In genomic region chr1:135023583-135023982, GRCm38 (mm10) we compare ENCODE assay signal across 20 mouse cellular contexts.
DNase-seq lines count a peak whose midpoint lies in the region; ATAC-seq and TF ChIP-seq lines count a peak whose summit lies in the region.
"Had no signal": no experiment of that assay in that cellular context is flagged by ENCODE, and none has a peak within 500 bp of the region (broad histone marks: within the 10 kb centered on the region; RNA-seq: fewer than 3 reads in every experiment).

No protein-coding gene starts in this region.

- no peak for ATAC-seq in kidney, embryonic 16.5 days (ENCODE audit: low FRiP score, low TSS enrichment)

- 0 out of 2 replicates have a peak, but pooled peaks have one; percentile 10 for TF ChIP-seq CTCF in kidney, adult 2 months (conservative IDR thresholded peaks at IDR 0.05; ENCODE audit: insufficient read depth, insufficient read length, low read depth, low read length)
- TF ChIP-seq CTCF in testis, adult 2 months (IDR thresholded peaks at IDR 0.05; ENCODE audit: control insufficient read depth, insufficient read depth, insufficient replicate concordance, low read depth, low read length), result peak; percentile 37; the same call in 1 of the 2 replicates
- TF ChIP-seq CTCF in brain, embryonic 14.5 days (IDR thresholded peaks at IDR 0.05; ENCODE audit: borderline replicate concordance, extremely low read depth, insufficient read depth, insufficient read length), result peak; percentile 19; the same call in 1 of the 2 replicates

- H3K27ac ChIP-seq in kidney, adult 2 months (ENCODE audit: insufficient read depth, low read depth, low read length), result no peak overlapping the region
- no peak overlapping the region for H3K27ac ChIP-seq in kidney, embryonic 16.5 days (ENCODE audit: low read length)
- H3K27ac ChIP-seq in testis, adult 2 months (ENCODE audit: control insufficient read depth, insufficient read depth, low read depth, low read length), result no peak overlapping the region
- H3K27ac ChIP-seq: heart, embryonic 10.5 days; limb, embryonic 15.5 days had no signal

- DNase-seq in kidney, adult 2 months, result no peak
- no peak for DNase-seq in testis, postnatal 14 days (ENCODE audit: low spot score)
- DNase-seq in brain, embryonic 14.5 days (ENCODE audit: low read depth), result no peak
- no peak for DNase-seq in right cerebral cortex, adult 2 months (ENCODE audit: low spot score in 2 of 2)
- DNase-seq in spleen, postnatal 36 days (ENCODE audit: low spot score in 2 of 2), result no peak
- DNase-seq: adrenal gland, postnatal 14 days; cerebellum, postnatal 10 days; gastrocnemius, postnatal 25 days; heart, postnatal 4 days; kidney, postnatal 25 days; lung, postnatal 4 days; spleen, adult 18-20 months had no signal

- H3K9ac ChIP-seq in kidney, embryonic 16.5 days (replicated peaks; ENCODE audit: low read length), result no peak overlapping the region
- H3K9ac ChIP-seq: limb, embryonic 15.5 days had no signal

- H3K27me3 ChIP-seq in kidney, adult 2 months (replicated peaks; ENCODE audit: control insufficient read depth, insufficient read depth, low read length), result no peaks in the 10 kb centered on the region
- H3K27me3 ChIP-seq in kidney, embryonic 16.5 days (ENCODE audit: insufficient read depth, low read length), result peaks cover 7% of the 10 kb centered on the region; the same call in 1 of the 2 replicates
- no peaks in the 10 kb centered on the region for H3K27me3 ChIP-seq in testis, adult 2 months (ENCODE audit: control insufficient read depth, insufficient read depth, low read length)

- H3K36me3 ChIP-seq in kidney, adult 2 months (ENCODE audit: control insufficient read depth, insufficient read depth, low read length), result no peaks in the 10 kb centered on the region
- no peaks in the 10 kb centered on the region for H3K36me3 ChIP-seq in kidney, embryonic 16.5 days (ENCODE audit: insufficient read depth, low read length)
- H3K36me3 ChIP-seq in testis, adult 2 months (ENCODE audit: control insufficient read depth, insufficient read depth, low read length), result no peaks in the 10 kb centered on the region
- H3K36me3 ChIP-seq: G1E; heart, embryonic 10.5 days; limb, embryonic 15.5 days had no signal

- peaks cover 9% of the 10 kb centered on the region for H3K9me3 ChIP-seq in kidney, embryonic 16.5 days (ENCODE audit: low read length)
- H3K9me3 ChIP-seq: heart, embryonic 10.5 days; limb, embryonic 15.5 days had no signal

- H3K4me2 ChIP-seq in kidney, embryonic 16.5 days (replicated peaks; ENCODE audit: low read depth, low read length), result no peak overlapping the region
- H3K4me2 ChIP-seq: limb, embryonic 15.5 days; midbrain, embryonic 11.5 days had no signal

- no peak for TF ChIP-seq POLR2A in kidney, adult 2 months (IDR thresholded peaks at IDR 0.05; ENCODE audit: low read depth, low read length)
- TF ChIP-seq POLR2A in testis, adult 2 months (IDR thresholded peaks at IDR 0.05; ENCODE audit: control insufficient read depth, low read depth, low read length), result no peak
- no peak for TF ChIP-seq POLR2A in brain, embryonic 14.5 days (IDR thresholded peaks at IDR 0.05; ENCODE audit: borderline replicate concordance, extremely low read depth, insufficient read depth, insufficient read length, poor library complexity, severe bottlenecking)

- no peak overlapping the region for H3K4me3 ChIP-seq in kidney, adult 2 months (ENCODE audit: insufficient read depth, low read depth, low read length)
- no peak overlapping the region for H3K4me3 ChIP-seq in kidney, embryonic 16.5 days (ENCODE audit: low read length)
- H3K4me3 ChIP-seq in testis, adult 2 months (ENCODE audit: control insufficient read depth, low read depth, low read length), result no peak overlapping the region
- H3K4me3 ChIP-seq: erythroblast, embryonic 14.5 days; heart, embryonic 10.5 days; limb, embryonic 15.5 days; myocyte had no signal

- 81% methylated on average over 1 of the region's 1 CpGs for WGBS in kidney, adult 2 months
- WGBS in kidney, embryonic 16.5 days, result 80% methylated on average over 1 of the region's 1 CpGs

- peaks cover 8% of the 10 kb centered on the region; the same call in 1 of the 2 replicates for H3K4me1 ChIP-seq in kidney, adult 2 months (ENCODE audit: control insufficient read depth, insufficient read depth, low read length)
- H3K4me1 ChIP-seq in kidney, embryonic 16.5 days (ENCODE audit: insufficient read depth, low read length), result peaks cover 25% of the 10 kb centered on the region
- no peaks in the 10 kb centered on the region; the same call in 1 of the 2 replicates for H3K4me1 ChIP-seq in testis, adult 2 months (ENCODE audit: control insufficient read depth, insufficient read depth, low read length)
